In the genomic region with DNA sequence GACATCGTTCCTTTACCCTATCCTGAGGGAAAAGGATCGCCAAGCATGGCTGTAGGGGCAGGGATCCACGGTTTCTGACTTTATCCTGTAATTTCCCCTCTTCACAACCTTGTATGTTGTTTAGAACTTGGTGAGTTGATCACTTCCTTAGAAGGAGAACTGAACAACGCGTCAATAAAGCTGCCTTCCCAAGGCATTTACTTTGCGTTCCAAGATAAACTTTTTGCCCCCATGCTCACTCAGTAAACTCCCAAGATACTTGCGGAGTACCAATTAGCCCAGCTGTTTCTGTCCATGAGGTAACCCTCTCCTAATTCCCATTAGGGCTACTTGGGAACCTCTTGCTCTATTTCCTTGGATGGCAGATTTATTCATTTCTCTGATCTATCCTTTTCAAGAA, we compare ENCODE assay signal across 10 mouse cellular contexts. TPM values are rescaled to one million over a fixed set of nuclear protein-coding genes. Genes with fewer than 3 reads are reported as not detected.
DNase-seq lines count a peak whose midpoint lies in the region; ATAC-seq lines count a peak whose summit lies in the region.
"Had no signal": no experiment of that assay in that cellular context is flagged by ENCODE, and none has a peak within 500 bp of the region (broad histone marks: within the 10 kb centered on the region; RNA-seq: fewer than 3 reads in every experiment).

No protein-coding gene starts in this region.

- H3K4me1 ChIP-seq in heart, embryonic 12.5 days (replicated peaks) = peaks cover 14% of the 10 kb centered on the region
- H3K4me1 ChIP-seq in hindbrain, embryonic 10.5 days (replicated peaks) = peaks cover 40% of the 10 kb centered on the region
- H3K4me1 ChIP-seq in midbrain, embryonic 10.5 days = peaks cover 32% of the 10 kb centered on the region

- H3K9me3 ChIP-seq in heart, embryonic 12.5 days (replicated peaks) = no peaks in the 10 kb centered on the region
- no peaks in the 10 kb centered on the region for H3K9me3 ChIP-seq in hindbrain, embryonic 10.5 days
- no peaks in the 10 kb centered on the region for H3K9me3 ChIP-seq in midbrain, embryonic 10.5 days (replicated peaks)
- H3K9me3 ChIP-seq: megakaryocyte, embryonic 14.5 days had no signal

- H3K36me3 ChIP-seq in heart, embryonic 12.5 days = peaks cover 15% of the 10 kb centered on the region
- no peaks in the 10 kb centered on the region for H3K36me3 ChIP-seq in hindbrain, embryonic 10.5 days
- H3K36me3 ChIP-seq in midbrain, embryonic 10.5 days = no peaks in the 10 kb centered on the region

- peak overlapping the region; percentile 67 for H3K4me3 ChIP-seq in heart, embryonic 12.5 days
- H3K4me3 ChIP-seq in hindbrain, embryonic 10.5 days = peak overlapping the region; percentile 70
- H3K4me3 ChIP-seq in midbrain, embryonic 10.5 days = peak overlapping the region; percentile 75
- H3K4me3 ChIP-seq: megakaryocyte, embryonic 14.5 days had no signal

- peak overlapping the region; percentile 99 for H3K4me2 ChIP-seq in heart, embryonic 12.5 days

- H3K9ac ChIP-seq in heart, embryonic 12.5 days = peak overlapping the region; percentile 71

- H3K27ac ChIP-seq in heart, embryonic 12.5 days (ENCODE audit: poor library complexity, severe bottlenecking) = peak overlapping the region; percentile 49
- peak overlapping the region; percentile 73 for H3K27ac ChIP-seq in hindbrain, embryonic 10.5 days
- H3K27ac ChIP-seq in midbrain, embryonic 10.5 days (replicated peaks) = peak overlapping the region; percentile 81; the same call in 1 of the 2 replicates

- H3K27me3 ChIP-seq in heart, embryonic 12.5 days (replicated peaks) = no peaks in the 10 kb centered on the region; the same call in 1 of the 2 replicates
- H3K27me3 ChIP-seq in hindbrain, embryonic 10.5 days (ENCODE audit: insufficient read depth, poor library complexity, severe bottlenecking) = no peaks in the 10 kb centered on the region
- H3K27me3 ChIP-seq in midbrain, embryonic 10.5 days (ENCODE audit: low read depth, poor library complexity, severe bottlenecking) = peaks cover 5% of the 10 kb centered on the region; the same call in 1 of the 2 replicates

- 36% methylated on average over 7 of the region's 7 CpGs for WGBS in heart, embryonic 12.5 days
- WGBS in hindbrain, embryonic 10.5 days = 65% methylated on average over 7 of the region's 7 CpGs
- 67% methylated on average over 7 of the region's 7 CpGs for WGBS in midbrain, embryonic 10.5 days

- no peak for DNase-seq in heart, postnatal 36 days
- DNase-seq in adipocyte (ENCODE audit: low spot score) = peak; percentile 52
- DNase-seq in hindbrain, embryonic 10.5 days (ENCODE audit: low spot score) = no peak
- DNase-seq in midbrain, embryonic 10.5 days (ENCODE audit: low spot score) = no peak
- DNase-seq in cerebellum, postnatal 14 days = no peak
- no peak for DNase-seq in gastrocnemius, postnatal 36 days
- no peak for DNase-seq in urinary bladder, postnatal 36 days (ENCODE audit: low spot score in 2 of 2)

- no peak for ATAC-seq in heart, embryonic 12.5 days (ENCODE audit: insufficient number of reproducible peaks, low FRiP score)

- intact Hi-C loops in heart, postnatal 36 days (cut with DNase I) = loop anchor here (1.0 to 5.0 kb wide), 3 partner anchors 232 to 632 kb away; no protein-coding TSS in a partner anchor
- intact Hi-C loops in gastrocnemius, postnatal 36 days (cut with DNase I) = no loop called here

RNA-seq across cellular contexts. Expression of gene Sema5a, which starts 0.8 kb away (rescaled TPM):
- 3.9 and 4.6 TPM in 2 replicates for polyA plus RNA-seq in heart, embryonic 12.5 days (2016; fragmentation: Nextera tagmentation; extraction: Ambion mirVana)
- total RNA-seq in heart, postnatal 36 days (2021) = 10 to 100 TPM in 1 of 2 experiments, 1 to 10 TPM in 1; 9.2 to 12.6 TPM
- polyA plus RNA-seq in hindbrain, embryonic 10.5 days (2016; fragmentation: Nextera tagmentation; extraction: Ambion mirVana) = 4.6 and 5.0 TPM in 2 replicates
- polyA plus RNA-seq in midbrain, embryonic 10.5 days (2016; fragmentation: Nextera tagmentation; extraction: Ambion mirVana) = 3.0 and 3.3 TPM in 2 replicates
- 1 to 10 TPM; 2.4 to 3.0 TPM for total RNA-seq in gastrocnemius, postnatal 36 days (2021)
- total RNA-seq: common myeloid progenitor, adult 5-6 weeks had no signal
